ENCODE assay signal across 17 mouse cellular contexts in genomic region chr3:100866946-100867345, GRCm38 (mm10). TPM values are rescaled to one million over a fixed set of nuclear protein-coding genes. Genes with fewer than 3 reads are reported as not detected.
"Had no signal": no experiment of that assay in that cellular context is flagged by ENCODE, and none has a peak within 500 bp of the region (broad histone marks: within the 10 kb centered on the region; RNA-seq: fewer than 3 reads in every experiment).

No protein-coding gene starts in this region.

- H3K27me3 ChIP-seq: liver, embryonic 15.5 days; neural tube, embryonic 13.5 days had no signal

- H3K4me3 ChIP-seq: left cerebral cortex, adult 2 months; limb, embryonic 10.5 days; liver, embryonic 15.5 days; midbrain, embryonic 10.5 days; neural tube, embryonic 13.5 days had no signal

- DNase-seq: kidney, adult 8-10 months; kidney, postnatal 25 days; lung, embryonic 14.5 days; lung, postnatal 10 days; lung, postnatal 4 days; midbrain, embryonic 14.5 days; right cerebral cortex, postnatal 14 days; thymus, adult 2 months; thymus, postnatal 25 days had no signal

- H3K36me3 ChIP-seq: limb, embryonic 10.5 days; liver, embryonic 15.5 days; midbrain, embryonic 10.5 days; neural tube, embryonic 13.5 days had no signal

- H3K27ac ChIP-seq: left cerebral cortex, adult 2 months; limb, embryonic 10.5 days; liver, embryonic 15.5 days; midbrain, embryonic 10.5 days; neural tube, embryonic 13.5 days had no signal

RNA-seq across cellular contexts. Expression of gene Vtcn1, which starts 41.7 kb away (rescaled TPM):
- total RNA-seq: layer of hippocampus, postnatal 25 days; megakaryocyte, adult 5-6 weeks had no signal
- polyA plus RNA-seq: limb, embryonic 10.5 days; liver, embryonic 11.5 days; liver, embryonic 15.5 days; midbrain, embryonic 10.5 days; midbrain, embryonic 14.5 days; neural tube, embryonic 13.5 days had no signal
